Mouse (Mus musculus): ENCODE measurements at regions not wholly inside any gene's neighbourhood (a gene's known extent, or its start where the extent isn't known, plus 50 kb on each side); places are given as distances from the start of the nearest gene placed in this dataset.

- Histone ChIP-seq H3K4me1 (no peaks in the 10 kb centered on the region), H3K36me3 (no peaks in the 10 kb centered on the region), H3K9ac (no peak overlapping the region), H3K9me3 (replicated peaks) (no peaks in the 10 kb centered on the region), H3K27me3 (replicated peaks) (no peaks in the 10 kb centered on the region), H3K4me3 (no peak overlapping the region), H3K27ac (no peak overlapping the region), H3K4me2 (no peak overlapping the region)
- ATAC-seq = no peak
- WGBS (ENCODE audit: insufficient replicate concordance) = 58% methylated on average over 2 of the region's 2 CpGs
Measured at GRCm38 (mm10) chr11:21019829-21020228, 71.3 kb upstream of the Peli1 start.

GRCm38 (mm10) chr11:21024111-21024510, 67.0 kb upstream of the Peli1 start:
- Histone ChIP-seq H3K4me3 (no peak overlapping the region), H3K4me1 (no peaks in the 10 kb centered on the region), H3K36me3 (no peaks in the 10 kb centered on the region), H3K4me2 (no peak overlapping the region), H3K9me3 (replicated peaks) (no peaks in the 10 kb centered on the region), H3K27ac (no peak overlapping the region), H3K9ac (no peak overlapping the region), H3K27me3 (replicated peaks) (no peaks in the 10 kb centered on the region)
- ATAC-seq = no peak
- 76% methylated on average over 4 of the region's 4 CpGs for WGBS (ENCODE audit: insufficient replicate concordance)

GRCm38 (mm10) chr11:21024521-21024920, 66.6 kb upstream of the Peli1 start:
- no peak overlapping the region for H3K27ac ChIP-seq
- no peak overlapping the region for H3K4me2 ChIP-seq
- no peaks in the 10 kb centered on the region for H3K27me3 ChIP-seq (replicated peaks)
- no peaks in the 10 kb centered on the region for H3K9me3 ChIP-seq (replicated peaks)
- no peak for ATAC-seq
- no peaks in the 10 kb centered on the region for H3K36me3 ChIP-seq
- H3K4me1 ChIP-seq = no peaks in the 10 kb centered on the region
- 35% methylated on average over 2 of the region's 2 CpGs for WGBS (ENCODE audit: insufficient replicate concordance)
- H3K4me3 ChIP-seq = no peak overlapping the region
- no peak overlapping the region for H3K9ac ChIP-seq

GRCm38 (mm10) chr11:21027299-21027698, 63.8 kb upstream of the Peli1 start:
- ATAC-seq = no peak
- Histone ChIP-seq H3K4me3 (no peak overlapping the region), H3K27ac (no peak overlapping the region), H3K4me2 (no peak overlapping the region), H3K36me3 (no peaks in the 10 kb centered on the region), H3K9ac (no peak overlapping the region), H3K4me1 (no peaks in the 10 kb centered on the region), H3K27me3 (replicated peaks) (no peaks in the 10 kb centered on the region), H3K9me3 (replicated peaks) (0 out of 2 replicates have a peak, but pooled peaks cover 10% of the 10 kb centered on the region)
- 70% methylated on average over 4 of the region's 4 CpGs for WGBS (ENCODE audit: insufficient replicate concordance)

GRCm38 (mm10) chr11:21030362-21030761, 60.7 kb upstream of the Peli1 start:
- Histone ChIP-seq H3K9ac (no peak overlapping the region), H3K27me3 (replicated peaks) (no peaks in the 10 kb centered on the region), H3K4me1 (no peaks in the 10 kb centered on the region), H3K27ac (no peak overlapping the region), H3K36me3 (no peaks in the 10 kb centered on the region), H3K4me2 (no peak overlapping the region), H3K4me3 (no peak overlapping the region), H3K9me3 (replicated peaks) (0 out of 2 replicates have a peak, but pooled peaks cover 10% of the 10 kb centered on the region)
- no peak for ATAC-seq
- WGBS (ENCODE audit: insufficient replicate concordance) = 77% methylated on average over 6 of the region's 6 CpGs

GRCm38 (mm10) chr11:21031816-21032215, 59.3 kb upstream of the Peli1 start:
- 0 out of 2 replicates have a peak, but pooled peaks cover 10% of the 10 kb centered on the region for H3K9me3 ChIP-seq (replicated peaks)
- no peak overlapping the region for H3K4me2 ChIP-seq
- H3K9ac ChIP-seq = no peak overlapping the region
- no peaks in the 10 kb centered on the region for H3K27me3 ChIP-seq (replicated peaks)
- WGBS (ENCODE audit: insufficient replicate concordance) = 70% methylated on average over 2 of the region's 2 CpGs
- no peaks in the 10 kb centered on the region for H3K4me1 ChIP-seq
- H3K36me3 ChIP-seq = no peaks in the 10 kb centered on the region
- ATAC-seq = no peak
- H3K27ac ChIP-seq = no peak overlapping the region
- H3K4me3 ChIP-seq = no peak overlapping the region

GRCm38 (mm10) chr11:21033234-21033822, 57.8 kb upstream of the Peli1 start:
- Histone ChIP-seq H3K27me3 (replicated peaks) (no peaks in the 10 kb centered on the region), H3K36me3 (no peaks in the 10 kb centered on the region), H3K4me3 (no peak overlapping the region), H3K4me1 (no peaks in the 10 kb centered on the region), H3K9me3 (replicated peaks) (0 out of 2 replicates have a peak, but pooled peaks cover 10% of the 10 kb centered on the region), H3K4me2 (no peak overlapping the region), H3K27ac (no peak overlapping the region), H3K9ac (no peak overlapping the region)
- no peak for ATAC-seq
- WGBS (ENCODE audit: insufficient replicate concordance) = 82% methylated on average over 14 of the region's 14 CpGs

GRCm38 (mm10) chr11:21033823-21034401, 57.2 kb upstream of the Peli1 start:
- H3K9me3 ChIP-seq (replicated peaks) = 0 out of 2 replicates have a peak, but pooled peaks cover 10% of the 10 kb centered on the region
- ATAC-seq = no peak
- 26% methylated on average over 11 of the region's 11 CpGs for WGBS (ENCODE audit: insufficient replicate concordance)
- no peak overlapping the region for H3K4me3 ChIP-seq
- no peaks in the 10 kb centered on the region for H3K36me3 ChIP-seq
- no peak overlapping the region for H3K9ac ChIP-seq
- peak overlapping the region; percentile 39 for H3K4me2 ChIP-seq
- H3K27me3 ChIP-seq (replicated peaks) = no peaks in the 10 kb centered on the region
- no peaks in the 10 kb centered on the region for H3K4me1 ChIP-seq
- H3K27ac ChIP-seq = no peak overlapping the region

- Histone ChIP-seq H3K27ac (no peak overlapping the region), H3K27me3 (replicated peaks) (no peaks in the 10 kb centered on the region), H3K36me3 (no peaks in the 10 kb centered on the region), H3K4me2 (no peak overlapping the region), H3K9me3 (replicated peaks) (no peaks in the 10 kb centered on the region), H3K4me1 (no peaks in the 10 kb centered on the region), H3K9ac (no peak overlapping the region), H3K4me3 (no peak overlapping the region)
- ATAC-seq = no peak
- WGBS (ENCODE audit: insufficient replicate concordance) = 68% methylated on average over 7 of the region's 7 CpGs
Measured at GRCm38 (mm10) chr11:21036161-21036916, 54.8 kb upstream of the Peli1 start.

- H3K36me3 ChIP-seq = no peaks in the 10 kb centered on the region
- no peak overlapping the region for H3K4me3 ChIP-seq
- H3K9ac ChIP-seq = no peak overlapping the region
- H3K4me2 ChIP-seq = no peak overlapping the region
- ATAC-seq = no peak
- H3K9me3 ChIP-seq (replicated peaks) = no peaks in the 10 kb centered on the region
- 70% methylated on average over 6 of the region's 6 CpGs for WGBS (ENCODE audit: insufficient replicate concordance)
- no peak overlapping the region for H3K27ac ChIP-seq
- no peaks in the 10 kb centered on the region for H3K27me3 ChIP-seq (replicated peaks)
- H3K4me1 ChIP-seq = peaks cover 3% of the 10 kb centered on the region; the same call in 1 of the 2 replicates
Measured at GRCm38 (mm10) chr11:21037267-21037906, 53.7 kb upstream of the Peli1 start.

- Histone ChIP-seq H3K4me3 (no peak overlapping the region), H3K4me2 (no peak overlapping the region), H3K4me1 (peaks cover 7% of the 10 kb centered on the region), H3K27ac (no peak overlapping the region), H3K36me3 (no peaks in the 10 kb centered on the region), H3K27me3 (replicated peaks) (peaks cover 9% of the 10 kb centered on the region; the same call in 1 of the 2 replicates), H3K9ac (no peak overlapping the region), H3K9me3 (replicated peaks) (no peaks in the 10 kb centered on the region)
- ATAC-seq = no peak
- 81% methylated on average over 5 of the region's 5 CpGs for WGBS (ENCODE audit: insufficient replicate concordance)
Measured at GRCm38 (mm10) chr11:21041201-21041600, 49.9 kb upstream of the Peli1 start.
